Mouse (Mus musculus) G1E (cell line): ENCODE data around the gene Psen1. TPM values are rescaled to one million over a fixed set of nuclear protein-coding genes. Genes with fewer than 3 reads are reported as not detected.

ENCODE experiments used
- ATAC-seq: 2 replicates; pipeline ENCODE4 v1.8.0; 2016; ENCODE audit warnings: mild to moderate bottlenecking; ENCODE audit not compliant: insufficient number of reproducible peaks, poor library complexity, low FRiP score, severe bottlenecking; ENCODE audit errors: extremely low read depth
- DNase-seq: peaks from one replicate; pipeline ENCODE4 v3.0.0; 2012; ENCODE audit warnings: low spot score
- H3K27me3 ChIP-seq: 2 replicates; pipeline ENCODE4 v1.6.1; 2012; ENCODE audit warnings: mild to moderate bottlenecking, low read length, inconsistent platforms; ENCODE audit not compliant: insufficient read depth
- H3K36me3 ChIP-seq: replicated peaks from 2 replicates; pipeline ENCODE3; 2012; ENCODE audit warnings: mild to moderate bottlenecking, inconsistent platforms
- H3K4me1 ChIP-seq: 2 replicates; pipeline ENCODE4 v1.6.1; 2012; ENCODE audit warnings: low read depth, low read length, inconsistent platforms, mixed read lengths; ENCODE audit not compliant: insufficient read depth
- H3K4me3 ChIP-seq: 2 replicates; pipeline ENCODE4 v1.5.1; 2012; ENCODE audit warnings: low read depth, mild to moderate bottlenecking, inconsistent platforms, low read length, moderate library complexity, mixed read lengths
- H3K9me3 ChIP-seq: replicated peaks from 2 replicates; pipeline ENCODE4 v1.6.1; 2012; ENCODE audit warnings: inconsistent platforms
- CTCF ChIP-seq: IDR thresholded peaks from 2 replicates; pipeline ENCODE4 v1.5.1; 2012; ENCODE audit warnings: low read depth, low read length, inconsistent platforms, mixed read lengths
- GATA1 ChIP-seq: IDR thresholded peaks from 2 replicates; pipeline ENCODE4 v1.6.1; 2012; ENCODE audit warnings: borderline replicate concordance, low read length, inconsistent platforms, mixed read lengths
- GATA2 ChIP-seq: IDR thresholded peaks from 2 replicates; pipeline ENCODE4 v1.6.1; 2012; ENCODE audit warnings: low read depth, low read length, inconsistent platforms, borderline replicate concordance
- POLR2AphosphoS5 ChIP-seq: IDR thresholded peaks from 2 replicates; pipeline ENCODE4 v1.6.1; 2012; ENCODE audit warnings: low read depth, low read length, inconsistent platforms; ENCODE audit not compliant: insufficient replicate concordance
- TAL1 ChIP-seq: conservative IDR thresholded peaks from 2 replicates; pipeline ENCODE4 v1.6.1; 2012; ENCODE audit warnings: low read depth, low read length, inconsistent platforms, mixed read lengths
- polyA plus RNA-seq: library from polyadenylated mRNA; stranded (reverse); fragments of >175 nt; gene quantifications from 2 replicates; pipeline ENCODE4 v1.2.3, GENCODE M21; 2012
- total RNA-seq, 2 experiments: library from RNA; stranded (forward) in 1 of 2; stranded (reverse) in 1 of 2; fragments of 200-1000 nt in 1 of 2; fragments of >200 nt in 1 of 2; fragmentation: Nextera tagmentation in 1 of 2; gene quantifications; 2 replicates each; pipeline ENCODE4 v1.2.3; 2014 to 2017

Gene Psen1
- total and polyA plus RNA-seq, 3 experiments: 32.5 to 123 (median 74.3) TPM

GRCm38 (mm10) chr12:83738651-83739050 lies 50.7 kb downstream of the Psen1 start:
- Histone ChIP-seq H3K4me3 (no peak overlapping the region), H3K27me3 (peaks cover 18% of the 10 kb centered on the region), H3K36me3 (peaks cover 37% of the 10 kb centered on the region), H3K4me1 (peaks cover 3% of the 10 kb centered on the region), H3K9me3 (no peaks in the 10 kb centered on the region)
- no peak for DNase-seq
- ATAC-seq: no peak
- no peak for TF ChIP-seq POLR2AphosphoS5
- no peak for TF ChIP-seq GATA2
- TF ChIP-seq TAL1: no peak
- TF ChIP-seq CTCF: no peak
- no peak for TF ChIP-seq GATA1

- DNase-seq: no peak
- H3K4me1 ChIP-seq: peaks cover 3% of the 10 kb centered on the region
- H3K4me3 ChIP-seq: no peak overlapping the region
- TF ChIP-seq GATA1: no peak
- TF ChIP-seq CTCF: no peak
- no peak for TF ChIP-seq POLR2AphosphoS5
- no peak for TF ChIP-seq TAL1
- TF ChIP-seq GATA2: no peak
- no peak for ATAC-seq
- no peaks in the 10 kb centered on the region for H3K9me3 ChIP-seq
- peaks cover 7% of the 10 kb centered on the region for H3K36me3 ChIP-seq
- H3K27me3 ChIP-seq: peaks cover 38% of the 10 kb centered on the region
Measured at GRCm38 (mm10) chr12:83741722-83742121, 53.8 kb downstream of the Psen1 start.

- TF ChIP-seq POLR2AphosphoS5: no peak
- no peak for TF ChIP-seq TAL1
- TF ChIP-seq CTCF: no peak
- TF ChIP-seq GATA1: no peak
- no peak for TF ChIP-seq GATA2
- DNase-seq (no peak), ATAC-seq (no peak)
- Histone ChIP-seq H3K9me3 (no peaks in the 10 kb centered on the region), H3K27me3 (peaks cover 43% of the 10 kb centered on the region), H3K36me3 (no peaks in the 10 kb centered on the region), H3K4me1 (peaks cover 3% of the 10 kb centered on the region), H3K4me3 (no peak overlapping the region)
Measured at GRCm38 (mm10) chr12:83742834-83743233, 54.9 kb downstream of the Psen1 start.

GRCm38 (mm10) chr12:83743712-83744111 lies 55.8 kb downstream of the Psen1 start:
- peaks cover 47% of the 10 kb centered on the region for H3K27me3 ChIP-seq
- no peaks in the 10 kb centered on the region for H3K36me3 ChIP-seq
- no peak overlapping the region for H3K4me3 ChIP-seq
- TF ChIP-seq GATA1 (no peak), TAL1 (no peak), POLR2AphosphoS5 (no peak), CTCF (no peak), GATA2 (no peak)
- peaks cover 3% of the 10 kb centered on the region for H3K4me1 ChIP-seq
- H3K9me3 ChIP-seq: no peaks in the 10 kb centered on the region
- ATAC-seq (no peak), DNase-seq (no peak)

GRCm38 (mm10) chr12:83749186-83749585 lies 61.2 kb downstream of the Psen1 start:
- TF ChIP-seq GATA1 (no peak), CTCF (no peak), POLR2AphosphoS5 (no peak), GATA2 (no peak), TAL1 (no peak)

GRCm38 (mm10) chr12:83752495-83752894 lies 64.5 kb downstream of the Psen1 start:
- no peak overlapping the region for H3K4me3 ChIP-seq
- ATAC-seq: no peak
- DNase-seq: no peak
- peaks cover 5% of the 10 kb centered on the region; the same call in 1 of the 2 replicates for H3K4me1 ChIP-seq
- no peaks in the 10 kb centered on the region for H3K36me3 ChIP-seq
- H3K27me3 ChIP-seq: peaks cover 36% of the 10 kb centered on the region
- H3K9me3 ChIP-seq: no peaks in the 10 kb centered on the region
- TF ChIP-seq TAL1 (no peak), GATA2 (no peak), CTCF (no peak), GATA1 (no peak), POLR2AphosphoS5 (no peak)

More at GRCm38 (mm10) chr12:83749186-83749585, 61.2 kb downstream of the Psen1 start:
- Histone ChIP-seq H3K4me1 (peaks cover 5% of the 10 kb centered on the region; the same call in 1 of the 2 replicates), H3K9me3 (no peaks in the 10 kb centered on the region), H3K36me3 (no peaks in the 10 kb centered on the region), H3K27me3 (peaks cover 39% of the 10 kb centered on the region), H3K4me3 (no peak overlapping the region)
- ATAC-seq (no peak), DNase-seq (no peak)

GRCm38 (mm10) chr12:83758735-83759134 lies 70.8 kb downstream of the Psen1 start:
- no peak for ATAC-seq
- TF ChIP-seq GATA2: no peak
- TF ChIP-seq TAL1: no peak
- no peak for TF ChIP-seq POLR2AphosphoS5
- no peak for TF ChIP-seq GATA1
- no peak for TF ChIP-seq CTCF
- no peaks in the 10 kb centered on the region for H3K9me3 ChIP-seq

More at GRCm38 (mm10) chr12:83758735-83759134, 70.8 kb downstream of the Psen1 start:
- Histone ChIP-seq H3K27me3 (peaks cover 49% of the 10 kb centered on the region), H3K4me1 (peaks cover 4% of the 10 kb centered on the region; the same call in 1 of the 2 replicates), H3K4me3 (no peak overlapping the region), H3K36me3 (no peaks in the 10 kb centered on the region)
- no peak for DNase-seq
